Mouse (Mus musculus): ENCODE results near the gene Zfp2. TPM values are rescaled to one million over a fixed set of nuclear protein-coding genes. Genes with fewer than 3 reads are reported as not detected.

Gene Zfp2
- total and polyA plus RNA-seq, 2 experiments = 1.1 to 5.1 TPM

DNA sequence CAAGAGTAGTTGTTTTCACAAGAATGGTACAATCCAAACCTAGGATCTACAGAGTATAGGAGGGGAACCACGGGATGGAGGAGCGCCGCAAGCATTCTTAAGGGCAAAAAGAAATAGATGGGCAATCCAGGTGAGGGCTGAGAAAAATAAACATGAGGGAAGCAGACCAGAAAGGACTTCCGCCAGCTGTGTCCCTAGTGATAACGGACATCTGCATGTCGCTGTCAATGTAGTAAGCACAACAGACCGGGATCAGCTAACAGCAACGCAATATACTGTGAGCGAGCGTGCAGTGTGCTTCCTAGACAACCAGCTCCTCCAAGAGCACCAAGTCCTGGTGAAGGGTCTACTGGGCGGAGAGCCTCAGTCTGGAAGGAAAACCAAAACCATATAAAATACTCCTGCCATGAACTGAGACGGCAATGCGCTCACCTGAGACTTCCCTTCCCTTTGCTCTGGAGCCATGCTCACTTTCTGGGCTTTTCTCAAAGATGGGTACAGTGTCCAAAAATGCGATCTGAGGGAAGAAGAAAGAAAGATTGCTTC is 14.6 kb upstream of the Zfp2 start:
- peak overlapping the region; percentile 75 for H3K4me3 ChIP-seq (ENCODE audit: insufficient read depth, low read depth, low read length)
- 23% methylated on average over 14 of the region's 14 CpGs for WGBS
- 0 out of 2 replicates have a peak, but pooled peaks cover 3% of the 10 kb centered on the region for H3K36me3 ChIP-seq (ENCODE audit: control insufficient read depth, insufficient read depth, low read length)
- peak overlapping the region; percentile 84 for H3K9ac ChIP-seq (ENCODE audit: low read depth, low read length)
- H3K79me2 ChIP-seq (ENCODE audit: control insufficient read depth, insufficient read depth, low read length) = no peaks in the 10 kb centered on the region
- DNase-seq (ENCODE audit: extremely low read depth, low read depth, low spot score) = peak; percentile 28
- TF ChIP-seq CTCF (IDR thresholded peaks at IDR 0.05; ENCODE audit: low read depth, low read length) (no peak), POLR2A (IDR thresholded peaks at IDR 0.05; ENCODE audit: extremely low read depth, insufficient read depth, low read length) (no peak)
- H3K4me1 ChIP-seq (ENCODE audit: control insufficient read depth, insufficient read depth, low read length) = no peaks in the 10 kb centered on the region
- peak overlapping the region; percentile 80; the same call in 1 of the 2 replicates for H3K27ac ChIP-seq (replicated peaks; ENCODE audit: insufficient read depth, low read depth, low read length)
- no peaks in the 10 kb centered on the region for H3K27me3 ChIP-seq (ENCODE audit: control insufficient read depth, insufficient read depth, low read length)

DNA sequence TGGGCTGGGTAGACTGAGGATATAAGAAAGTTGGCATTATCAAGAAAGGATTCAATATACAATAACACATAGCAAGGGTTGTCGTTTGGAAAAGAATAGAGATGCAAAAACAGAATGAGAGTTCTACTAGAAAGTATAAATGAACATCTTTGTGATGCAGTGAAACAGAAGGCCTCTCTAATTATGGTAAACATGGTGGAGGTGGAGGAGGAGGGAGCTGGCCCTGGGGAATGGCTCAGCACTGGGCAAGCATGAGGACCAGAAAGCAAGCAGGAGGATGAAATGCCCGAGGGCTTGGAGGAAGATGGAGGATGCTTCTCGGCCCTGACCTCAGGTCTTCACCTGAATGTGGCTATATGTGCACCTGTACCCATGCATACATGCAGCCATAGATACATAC is 1.5 kb downstream of the Zfp2 start:
- WGBS = 95% methylated on average over 3 of the region's 3 CpGs
- H3K9ac ChIP-seq (ENCODE audit: low read depth, low read length) = no peak overlapping the region

GRCm38 (mm10) chr11:50913301-50913700 is 2.7 kb downstream of the Zfp2 start:
- H3K36me3 ChIP-seq (ENCODE audit: control insufficient read depth, insufficient read depth, low read length) = peaks cover 32% of the 10 kb centered on the region
- H3K27me3 ChIP-seq (ENCODE audit: control insufficient read depth, insufficient read depth, low read length) = no peaks in the 10 kb centered on the region
- DNase-seq (ENCODE audit: extremely low read depth, low read depth, low spot score) = peak; percentile 81
- WGBS = 52% methylated on average over 1 of the region's 1 CpGs
- H3K4me3 ChIP-seq (ENCODE audit: insufficient read depth, low read depth, low read length) = no peak overlapping the region
- TF ChIP-seq CTCF (IDR thresholded peaks at IDR 0.05; ENCODE audit: low read depth, low read length) (no peak), POLR2A (IDR thresholded peaks at IDR 0.05; ENCODE audit: extremely low read depth, insufficient read depth, low read length) (no peak)
- H3K9ac ChIP-seq (ENCODE audit: low read depth, low read length) = no peak overlapping the region; the same call in 1 of the 2 replicates
- H3K4me1 ChIP-seq (ENCODE audit: control insufficient read depth, insufficient read depth, low read length) = peaks cover 2% of the 10 kb centered on the region
- H3K27ac ChIP-seq (replicated peaks; ENCODE audit: insufficient read depth, low read depth, low read length) = peak overlapping the region; percentile 79
- H3K79me2 ChIP-seq (ENCODE audit: control insufficient read depth, insufficient read depth, low read length) = peaks cover 5% of the 10 kb centered on the region; the same call in 1 of the 2 replicates

More for the DNA sequence above, 1.5 kb downstream of the Zfp2 start:
- Histone ChIP-seq H3K4me3 (ENCODE audit: insufficient read depth, low read depth, low read length) (no peak overlapping the region), H3K4me1 (ENCODE audit: control insufficient read depth, insufficient read depth, low read length) (peaks cover 2% of the 10 kb centered on the region), H3K27ac (replicated peaks; ENCODE audit: insufficient read depth, low read depth, low read length) (no peak overlapping the region), H3K36me3 (ENCODE audit: control insufficient read depth, insufficient read depth, low read length) (peaks cover 21% of the 10 kb centered on the region), H3K79me2 (ENCODE audit: control insufficient read depth, insufficient read depth, low read length) (peaks cover 5% of the 10 kb centered on the region; the same call in 1 of the 2 replicates), H3K27me3 (ENCODE audit: control insufficient read depth, insufficient read depth, low read length) (no peaks in the 10 kb centered on the region)
- TF ChIP-seq CTCF (IDR thresholded peaks at IDR 0.05; ENCODE audit: low read depth, low read length) (no peak), POLR2A (IDR thresholded peaks at IDR 0.05; ENCODE audit: extremely low read depth, insufficient read depth, low read length) (no peak)
- DNase-seq (ENCODE audit: extremely low read depth, low read depth, low spot score) = no peak

- no peaks in the 10 kb centered on the region for H3K27me3 ChIP-seq (ENCODE audit: control insufficient read depth, insufficient read depth, low read length)
- DNase-seq (ENCODE audit: extremely low read depth, low read depth, low spot score) = no peak
- no peak overlapping the region for H3K9ac ChIP-seq (ENCODE audit: low read depth, low read length)
- peaks cover 3% of the 10 kb centered on the region; the same call in 1 of the 2 replicates for H3K79me2 ChIP-seq (ENCODE audit: control insufficient read depth, insufficient read depth, low read length)
- TF ChIP-seq POLR2A (IDR thresholded peaks at IDR 0.05; ENCODE audit: extremely low read depth, insufficient read depth, low read length) = no peak
- TF ChIP-seq CTCF (IDR thresholded peaks at IDR 0.05; ENCODE audit: low read depth, low read length) = no peak
- H3K27ac ChIP-seq (replicated peaks; ENCODE audit: insufficient read depth, low read depth, low read length) = no peak overlapping the region
- H3K4me3 ChIP-seq (ENCODE audit: insufficient read depth, low read depth, low read length) = no peak overlapping the region
- peaks cover 78% of the 10 kb centered on the region for H3K36me3 ChIP-seq (ENCODE audit: control insufficient read depth, insufficient read depth, low read length)
- WGBS = 96% methylated on average over 5 of the region's 5 CpGs
- peaks cover under 1% of the 10 kb centered on the region for H3K4me1 ChIP-seq (ENCODE audit: control insufficient read depth, insufficient read depth, low read length)
Observed at GRCm38 (mm10) chr11:50908136-50908535, 7.8 kb downstream of the Zfp2 start.

DNA sequence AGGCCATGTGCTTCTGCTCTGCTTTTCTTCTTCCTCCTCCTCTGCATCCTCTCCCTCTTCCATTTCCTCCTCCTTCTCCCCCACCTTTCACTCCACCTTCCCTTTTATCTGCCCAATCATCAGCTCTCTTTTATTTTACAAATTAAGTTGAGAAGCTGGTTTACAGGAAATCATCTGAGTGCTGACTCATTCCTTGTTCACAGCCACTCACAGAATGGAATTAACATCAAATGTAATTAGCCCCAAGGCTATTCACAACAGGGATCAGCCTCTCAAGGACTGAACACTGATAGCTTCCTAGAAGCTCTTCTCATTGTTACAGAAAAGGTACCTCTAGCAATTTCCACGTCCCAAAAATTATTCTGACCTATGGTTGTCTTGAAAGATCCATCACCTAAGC is 18.6 kb downstream of the Zfp2 start:
- no peak overlapping the region for H3K27ac ChIP-seq (replicated peaks; ENCODE audit: insufficient read depth, low read depth, low read length)
- 79% methylated on average over 1 of the region's 1 CpGs for WGBS
- no peaks in the 10 kb centered on the region for H3K79me2 ChIP-seq (ENCODE audit: control insufficient read depth, insufficient read depth, low read length)
- H3K36me3 ChIP-seq (ENCODE audit: control insufficient read depth, insufficient read depth, low read length) = peaks cover 23% of the 10 kb centered on the region
- no peak overlapping the region for H3K9ac ChIP-seq (ENCODE audit: low read depth, low read length)
- no peaks in the 10 kb centered on the region for H3K27me3 ChIP-seq (ENCODE audit: control insufficient read depth, insufficient read depth, low read length)
- H3K4me1 ChIP-seq (ENCODE audit: control insufficient read depth, insufficient read depth, low read length) = no peaks in the 10 kb centered on the region
- H3K4me3 ChIP-seq (ENCODE audit: insufficient read depth, low read depth, low read length) = no peak overlapping the region
- TF ChIP-seq POLR2A (IDR thresholded peaks at IDR 0.05; ENCODE audit: extremely low read depth, insufficient read depth, low read length) = no peak
- no peak for TF ChIP-seq CTCF (IDR thresholded peaks at IDR 0.05; ENCODE audit: low read depth, low read length)
- DNase-seq (ENCODE audit: extremely low read depth, low read depth, low spot score) = no peak

GRCm38 (mm10) chr11:50892441-50892840 is 23.5 kb downstream of the Zfp2 start:
- H3K79me2 ChIP-seq (ENCODE audit: control insufficient read depth, insufficient read depth, low read length) = no peaks in the 10 kb centered on the region
- DNase-seq (ENCODE audit: extremely low read depth, low read depth, low spot score) = no peak
- H3K4me3 ChIP-seq (ENCODE audit: insufficient read depth, low read depth, low read length) = no peak overlapping the region
- H3K36me3 ChIP-seq (ENCODE audit: control insufficient read depth, insufficient read depth, low read length) = no peaks in the 10 kb centered on the region
- no peak for TF ChIP-seq CTCF (IDR thresholded peaks at IDR 0.05; ENCODE audit: low read depth, low read length)
- no peak for TF ChIP-seq POLR2A (IDR thresholded peaks at IDR 0.05; ENCODE audit: extremely low read depth, insufficient read depth, low read length)
- H3K4me1 ChIP-seq (ENCODE audit: control insufficient read depth, insufficient read depth, low read length) = no peaks in the 10 kb centered on the region
- no peak overlapping the region for H3K27ac ChIP-seq (replicated peaks; ENCODE audit: insufficient read depth, low read depth, low read length)
- WGBS = 57% methylated on average over 2 of the region's 2 CpGs
- H3K9ac ChIP-seq (ENCODE audit: low read depth, low read length) = no peak overlapping the region
- H3K27me3 ChIP-seq (ENCODE audit: control insufficient read depth, insufficient read depth, low read length) = no peaks in the 10 kb centered on the region

Data from liver, adult 2 months (tissue).